Mouse (Mus musculus) hindbrain, embryonic 11.5 days (tissue): ENCODE measurements around the gene Rtp3. TPM values are rescaled to one million over a fixed set of nuclear protein-coding genes. Genes with fewer than 3 reads are reported as not detected.

ENCODE experiments used
- ATAC-seq: fragments of 200-750 bp; cut with Nextera tagmentation; 2 replicates; pipeline ENCODE4 v1.8.0; 2017; ENCODE audit warnings: mild to moderate bottlenecking, moderate TSS enrichment, moderate library complexity; ENCODE audit not compliant: low FRiP score
- DNase-seq: peaks from one replicate; pipeline ENCODE4 v3.0.0-alpha.2; 2015; ENCODE audit warnings: low spot score
- H3K27ac ChIP-seq: fragments of 300-500 bp; sonication (generic); 2 replicates; pipeline ENCODE4 v1.5.1; 2014; ENCODE audit warnings: mild to moderate bottlenecking, low read depth, low read length
- H3K27me3 ChIP-seq: fragments of 300-500 bp; sonication (generic); 2 replicates; pipeline ENCODE4 v1.6.1; 2014; ENCODE audit warnings: mild to moderate bottlenecking, low read length, moderate library complexity, mixed read lengths; ENCODE audit not compliant: control insufficient read depth, insufficient read depth
- H3K36me3 ChIP-seq: fragments of 300-500 bp; sonication (generic); 2 replicates; pipeline ENCODE4 v1.6.1; 2014; ENCODE audit warnings: mild to moderate bottlenecking, low read length, moderate library complexity, mixed read lengths; ENCODE audit not compliant: control insufficient read depth, insufficient read depth
- H3K4me1 ChIP-seq: fragments of 300-500 bp; sonication (generic); replicated peaks from 2 replicates; pipeline ENCODE4 v1.6.1; 2014; ENCODE audit warnings: low read length, mixed read lengths; ENCODE audit not compliant: control insufficient read depth, insufficient read depth
- H3K4me2 ChIP-seq: fragments of 300-500 bp; sonication (generic); replicated peaks from 2 replicates; pipeline ENCODE4 v1.6.1; 2014; ENCODE audit warnings: mild to moderate bottlenecking, low read depth, low read length
- H3K4me3 ChIP-seq: fragments of 300-500 bp; sonication (generic); 2 replicates; pipeline ENCODE4 v1.5.1; 2014; ENCODE audit warnings: low read depth, low read length
- H3K9ac ChIP-seq: fragments of 300-500 bp; sonication (generic); 2 replicates; pipeline ENCODE4 v1.6.1; 2014; ENCODE audit warnings: low read depth, low read length
- H3K9me3 ChIP-seq: fragments of 300-500 bp; sonication (generic); 2 replicates; pipeline ENCODE4 v1.6.1; 2016; ENCODE audit warnings: low read length; ENCODE audit not compliant: control insufficient read depth
- WGBS: fragments of 180-500 bp; shearing (Covaris S2); extraction: QIAGEN DNeasy Blood & Tissue Kit; methylation state at CpG from one replicate; pipeline ENCODE4 v1.1.7; 2014; 5-methylcytosine and 5-hydroxymethylcytosine counted together
- polyA plus RNA-seq: library from polyadenylated mRNA; unstranded; fragments of >200 nt; fragmentation: Nextera tagmentation; extraction: Ambion mirVana; gene quantifications from 2 replicates; pipeline ENCODE4 v1.2.1, GENCODE M21; 2014

Gene Rtp3
- polyA plus RNA-seq = 0.21 TPM in 1 of 2 replicates, not detected in the other

DNA sequence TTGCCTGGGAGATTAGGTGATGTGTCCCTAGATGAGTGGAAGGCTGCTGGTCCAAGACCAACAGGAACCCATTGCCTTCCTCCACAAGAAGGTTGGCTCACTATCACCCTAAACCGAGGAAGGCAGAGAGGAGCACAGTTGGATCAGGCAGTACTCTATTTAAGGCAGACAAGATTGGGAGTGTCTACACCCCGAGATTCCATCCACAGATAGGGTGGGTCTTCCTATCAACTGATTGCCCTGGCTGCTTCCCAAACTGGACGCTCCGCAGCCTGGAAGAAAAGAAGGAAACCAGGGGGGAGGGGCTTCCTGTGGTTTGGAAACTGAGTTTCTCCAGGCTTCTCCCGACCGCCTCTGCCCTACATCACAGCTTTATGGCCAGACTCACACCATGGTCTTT lies at the start of gene Rtp3:
Gene Rtp3 (minus strand): TSS at position 380 of the 400 bp plus-strand sequence.
- H3K36me3 ChIP-seq = no peaks in the 10 kb centered on the region
- ATAC-seq = no peak
- 67% methylated on average over 6 of the region's 6 CpGs for WGBS

DNA sequence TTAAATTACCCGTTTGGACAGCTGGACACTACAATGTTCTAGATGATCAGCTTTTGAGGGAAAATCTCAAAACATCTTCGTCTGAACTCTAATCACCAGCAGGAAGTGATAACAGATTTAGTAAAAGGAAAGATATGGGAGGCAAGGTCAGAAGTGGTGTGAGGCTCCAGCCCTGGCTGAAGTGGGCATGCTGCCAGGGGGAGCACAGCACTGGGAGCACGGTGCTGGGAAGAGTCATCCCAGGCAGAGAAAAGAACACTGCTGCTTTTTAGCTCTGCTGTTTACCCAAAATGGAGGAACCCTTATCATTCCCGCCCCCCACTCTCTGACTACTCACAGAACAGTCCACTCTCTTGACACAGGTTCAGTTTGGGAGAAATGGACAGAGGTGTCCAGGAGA lies 49.6 kb upstream of the Rtp3 start:
- Histone ChIP-seq H3K36me3 (no peaks in the 10 kb centered on the region), H3K4me1 (no peaks in the 10 kb centered on the region), H3K27ac (no peak overlapping the region), H3K4me3 (no peak overlapping the region), H3K27me3 (no peaks in the 10 kb centered on the region), H3K9ac (no peak overlapping the region), H3K9me3 (no peaks in the 10 kb centered on the region), H3K4me2 (no peak overlapping the region)
- DNase-seq (no peak), ATAC-seq (no peak)
- 89% methylated on average over 4 of the region's 4 CpGs for WGBS

More for the DNA sequence above, at the start of gene Rtp3:
- no peak for DNase-seq
- H3K4me1 ChIP-seq = no peaks in the 10 kb centered on the region
- no peaks in the 10 kb centered on the region for H3K9me3 ChIP-seq
- no peak within 1 kb of the TSS for H3K4me2 ChIP-seq
- H3K27ac ChIP-seq = no peak within 1 kb of the TSS
- no peak within 1 kb of the TSS for H3K4me3 ChIP-seq
- H3K9ac ChIP-seq = no peak within 1 kb of the TSS
- H3K27me3 ChIP-seq = no peaks in the 10 kb centered on the region

DNA sequence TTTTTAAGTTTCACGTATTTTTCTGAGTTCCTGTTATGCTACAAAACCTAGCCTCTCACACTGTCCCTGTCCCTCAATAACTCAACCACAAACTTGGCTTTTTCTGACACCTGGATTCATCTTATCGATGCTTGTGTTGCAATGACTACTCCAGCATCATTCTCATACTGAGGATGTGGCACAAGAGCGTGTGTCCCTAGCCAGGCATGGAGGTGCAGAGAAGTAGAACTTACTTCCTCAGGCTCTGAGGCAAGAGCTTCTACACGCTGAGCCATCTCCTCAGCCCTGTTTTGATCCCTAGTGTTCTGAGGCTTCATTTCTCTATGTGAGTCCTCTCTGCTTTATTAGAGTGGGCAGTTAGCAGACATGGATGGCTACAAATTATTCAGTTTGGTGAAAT lies 43.3 kb upstream of the Rtp3 start:
- Histone ChIP-seq H3K4me1 (no peaks in the 10 kb centered on the region), H3K27ac (no peak overlapping the region), H3K4me2 (no peak overlapping the region), H3K9me3 (no peaks in the 10 kb centered on the region), H3K27me3 (no peaks in the 10 kb centered on the region), H3K9ac (no peak overlapping the region), H3K4me3 (no peak overlapping the region), H3K36me3 (no peaks in the 10 kb centered on the region)
- WGBS = 88% methylated on average over 4 of the region's 4 CpGs
- ATAC-seq = no peak
- DNase-seq = no peak

GRCm38 (mm10) chr9:111026791-111027190 lies 36.4 kb upstream of the Rtp3 start:
- no peaks in the 10 kb centered on the region for H3K9me3 ChIP-seq
- DNase-seq (no peak), ATAC-seq (no peak)
- no peaks in the 10 kb centered on the region for H3K4me1 ChIP-seq
- no peaks in the 10 kb centered on the region for H3K27me3 ChIP-seq
- H3K27ac ChIP-seq = no peak overlapping the region
- 91% methylated on average over 10 of the region's 10 CpGs for WGBS
- no peak overlapping the region for H3K4me2 ChIP-seq
- H3K9ac ChIP-seq = no peak overlapping the region
- H3K36me3 ChIP-seq = no peaks in the 10 kb centered on the region
- no peak overlapping the region for H3K4me3 ChIP-seq

GRCm38 (mm10) chr9:111019022-111019421 lies 28.6 kb upstream of the Rtp3 start, which contains the start of gene Ltf:
Gene Ltf, plus strand, starts transcription at chr9:111019271.
- Histone ChIP-seq H3K27me3 (no peaks in the 10 kb centered on the region), H3K4me2 (no peak within 1 kb of the TSS), H3K27ac (no peak within 1 kb of the TSS), H3K9me3 (no peaks in the 10 kb centered on the region), H3K4me3 (no peak within 1 kb of the TSS), H3K9ac (no peak within 1 kb of the TSS), H3K4me1 (no peaks in the 10 kb centered on the region), H3K36me3 (no peaks in the 10 kb centered on the region)
- 80% methylated on average over 5 of the region's 5 CpGs for WGBS
- ATAC-seq (no peak), DNase-seq (no peak)

GRCm38 (mm10) chr9:111015658-111016057 lies 25.3 kb upstream of the Rtp3 start:
- no peak overlapping the region for H3K9ac ChIP-seq
- H3K9me3 ChIP-seq = no peaks in the 10 kb centered on the region
- WGBS = 84% methylated on average over 4 of the region's 4 CpGs
- H3K36me3 ChIP-seq = no peaks in the 10 kb centered on the region
- DNase-seq (no peak), ATAC-seq (no peak)
- no peak overlapping the region for H3K4me3 ChIP-seq
- no peaks in the 10 kb centered on the region for H3K4me1 ChIP-seq
- no peaks in the 10 kb centered on the region for H3K27me3 ChIP-seq
- H3K4me2 ChIP-seq = no peak overlapping the region
- H3K27ac ChIP-seq = no peak overlapping the region

DNA sequence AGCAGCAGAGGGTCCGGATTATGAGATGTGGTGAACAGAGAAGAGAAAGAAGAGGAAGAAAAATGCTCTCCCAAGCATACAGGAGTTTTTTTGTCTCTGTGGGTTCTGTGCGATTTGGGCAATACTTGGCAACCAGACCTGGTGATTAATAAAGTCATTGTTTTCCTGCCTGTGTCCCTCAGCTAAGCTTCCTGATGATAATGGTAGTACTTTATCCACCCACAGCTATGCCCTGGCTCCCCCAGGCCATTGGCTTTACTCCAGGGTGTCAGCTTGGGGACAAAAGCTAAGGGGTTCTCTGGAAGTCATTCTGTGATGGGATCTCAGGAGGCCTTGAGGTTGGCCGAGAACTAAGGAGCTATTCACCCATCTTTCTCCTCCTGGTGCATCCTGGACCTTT lies 21.7 kb upstream of the Rtp3 start:
- ATAC-seq = no peak
- Histone ChIP-seq H3K36me3 (no peaks in the 10 kb centered on the region), H3K4me3 (no peak overlapping the region), H3K4me1 (no peaks in the 10 kb centered on the region), H3K9me3 (no peaks in the 10 kb centered on the region), H3K4me2 (no peak overlapping the region), H3K9ac (no peak overlapping the region), H3K27ac (no peak overlapping the region), H3K27me3 (no peaks in the 10 kb centered on the region)
- WGBS = 76% methylated on average over 3 of the region's 3 CpGs
- DNase-seq = no peak

GRCm38 (mm10) chr9:111011550-111011949 lies 21.2 kb upstream of the Rtp3 start:
- Histone ChIP-seq H3K27ac (no peak overlapping the region), H3K9me3 (no peaks in the 10 kb centered on the region), H3K4me2 (no peak overlapping the region), H3K4me3 (no peak overlapping the region), H3K27me3 (no peaks in the 10 kb centered on the region), H3K4me1 (no peaks in the 10 kb centered on the region), H3K9ac (no peak overlapping the region), H3K36me3 (no peaks in the 10 kb centered on the region)
- ATAC-seq = no peak
- DNase-seq = no peak
- WGBS = 77% methylated on average over 9 of the region's 9 CpGs

DNA sequence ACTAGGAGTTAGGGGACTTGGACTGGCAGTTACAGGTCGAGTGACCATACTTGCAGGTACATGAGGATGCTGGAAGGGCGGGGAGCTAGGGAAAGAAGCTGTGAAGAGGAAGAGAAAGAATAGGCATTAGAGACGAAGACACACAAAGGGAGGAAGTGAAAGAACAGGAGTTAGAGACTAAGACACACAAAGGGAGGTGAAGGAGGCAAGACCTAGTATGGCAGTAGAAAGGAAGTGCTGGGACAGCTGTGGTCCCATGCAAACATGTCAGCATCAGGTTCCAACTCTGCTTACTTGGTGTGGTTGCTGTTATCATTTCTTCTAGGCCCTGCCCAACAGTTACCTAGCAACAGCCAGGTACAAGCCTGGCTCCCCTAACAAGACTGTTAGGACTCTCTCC lies 19.4 kb upstream of the Rtp3 start:
- Histone ChIP-seq H3K9ac (no peak overlapping the region), H3K27ac (no peak overlapping the region), H3K9me3 (no peaks in the 10 kb centered on the region), H3K36me3 (no peaks in the 10 kb centered on the region), H3K4me2 (no peak overlapping the region), H3K4me3 (no peak overlapping the region), H3K27me3 (no peaks in the 10 kb centered on the region), H3K4me1 (no peaks in the 10 kb centered on the region)
- 73% methylated on average over 3 of the region's 3 CpGs for WGBS
- DNase-seq (no peak), ATAC-seq (no peak)
